Mouse (Mus musculus): ENCODE measurements around the gene Sat2.

The Sat2 gene

DNA sequence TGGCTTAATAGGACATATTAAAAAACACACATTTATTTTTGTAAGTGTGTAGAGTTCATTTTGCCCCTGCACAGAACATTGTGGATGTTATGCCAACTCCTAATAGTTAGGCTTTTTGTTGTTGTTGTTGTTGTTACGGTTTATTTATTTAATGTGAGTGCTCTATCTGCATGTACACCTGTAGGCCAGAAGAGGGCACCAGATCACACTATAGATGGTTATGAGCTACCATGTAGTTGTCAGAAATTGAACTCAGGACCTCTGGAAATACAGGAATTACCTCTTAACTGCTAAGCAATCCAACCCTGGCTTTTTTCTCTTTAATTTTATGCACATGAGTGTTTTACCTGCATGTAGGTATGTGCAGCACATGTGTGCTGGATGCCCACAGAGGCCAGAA, 8.0 kb downstream of the Sat2 start:
- no peak for ATAC-seq (ENCODE audit: insufficient number of reproducible peaks, low FRiP score, low TSS enrichment)

DNA sequence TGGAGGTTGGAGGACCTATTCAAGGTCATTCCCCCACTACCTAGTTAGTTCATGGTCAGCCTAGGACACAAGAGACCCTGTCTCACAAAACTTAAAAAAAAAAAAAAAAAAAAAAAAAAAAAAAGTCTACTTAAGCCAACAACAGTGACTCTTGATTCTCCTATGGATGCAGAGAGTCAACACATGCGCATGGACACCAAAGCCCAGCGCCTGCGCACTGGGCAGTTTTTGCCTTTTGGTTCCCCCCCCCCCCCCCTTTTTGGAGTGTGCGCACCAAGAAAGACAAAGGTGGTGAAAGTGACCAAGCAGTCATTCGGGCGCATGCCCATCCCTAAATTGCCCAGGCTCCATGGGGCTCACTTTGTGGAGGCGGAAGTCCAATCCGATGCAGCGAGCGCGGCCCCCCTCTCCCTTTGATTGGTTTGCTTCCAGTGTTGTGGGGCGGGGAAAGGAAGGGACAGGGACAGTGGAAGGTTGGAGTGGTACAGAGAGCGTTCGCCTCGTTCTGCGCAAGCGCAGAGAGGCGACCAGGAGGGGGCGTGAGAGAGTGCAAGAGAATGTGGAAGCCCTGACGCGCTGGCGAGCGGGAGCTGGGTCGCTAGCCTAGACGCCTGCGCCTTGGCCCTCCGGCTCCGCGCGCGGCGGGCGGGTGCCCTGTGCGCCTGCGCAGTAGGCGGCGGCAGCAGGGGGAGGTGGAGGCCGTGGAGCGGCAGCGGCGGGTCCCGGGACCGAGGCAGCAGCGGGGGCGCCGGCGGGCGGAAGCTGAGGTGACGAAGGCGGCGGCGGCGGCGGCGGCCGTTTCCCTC, 10.7 kb downstream of the Sat2 start, which contains the start of gene Fxr2:
Fxr2 (plus strand) TSS at position 707 of the 806 bp plus-strand sequence.
- ATAC-seq (ENCODE audit: insufficient number of reproducible peaks, low FRiP score, low TSS enrichment), result peak; percentile 97

DNA sequence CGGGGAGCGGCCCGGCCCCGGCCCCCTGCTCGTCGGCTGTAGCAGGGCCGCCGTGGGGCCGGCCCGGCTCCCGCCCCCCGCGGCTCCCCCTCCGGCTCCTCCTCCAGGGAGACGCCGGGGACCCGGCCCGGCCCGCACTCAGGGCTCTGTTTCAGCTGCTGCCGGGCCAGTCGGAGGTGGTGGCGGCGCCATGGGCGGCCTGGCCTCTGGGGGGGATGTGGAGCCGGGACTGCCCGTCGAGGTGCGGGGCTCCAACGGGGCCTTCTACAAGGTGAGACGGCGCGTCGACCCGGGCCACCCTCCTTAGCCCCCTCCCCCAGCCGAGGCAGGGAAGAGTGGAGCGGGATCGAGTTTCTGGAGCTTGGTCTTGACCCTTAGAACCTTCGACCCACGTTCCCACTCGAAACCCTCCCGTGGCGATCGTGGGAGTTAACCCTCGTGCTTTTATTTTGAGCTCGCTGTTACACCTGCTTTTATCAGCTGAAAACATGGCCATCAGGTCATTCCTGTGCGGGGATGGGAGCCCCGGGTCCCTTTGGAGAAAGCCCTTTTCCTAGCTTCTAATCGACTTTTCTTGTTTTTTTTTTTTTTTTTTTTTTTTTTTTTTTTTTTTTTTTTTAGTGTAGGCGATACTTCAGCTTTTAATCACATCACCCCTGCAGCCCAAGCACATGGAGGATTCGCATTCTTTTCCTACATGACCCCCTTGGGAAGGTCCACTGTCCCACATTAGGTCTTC, 11.5 kb downstream of the Sat2 start:
- no peak for ATAC-seq (ENCODE audit: insufficient number of reproducible peaks, low FRiP score, low TSS enrichment)

DNA sequence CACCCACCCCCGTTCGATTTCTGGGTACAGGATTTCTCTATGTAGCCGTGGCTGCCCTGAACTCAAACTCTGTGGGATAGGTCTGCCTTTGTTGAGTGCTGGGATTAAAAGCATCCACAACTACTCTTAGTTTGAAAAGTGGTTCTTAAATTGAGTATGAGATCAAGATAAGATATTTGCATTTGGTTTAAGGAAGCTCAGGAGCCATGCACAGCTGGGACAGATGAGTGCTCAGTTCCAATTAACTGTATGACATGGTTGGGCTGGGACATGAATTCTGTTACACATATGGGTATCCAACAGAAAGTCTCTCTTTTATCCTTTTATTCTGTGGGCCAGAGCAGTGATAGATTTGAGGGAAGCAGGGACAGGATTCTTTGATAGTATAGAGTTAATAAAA, 13.6 kb downstream of the Sat2 start:
- no peak for ATAC-seq (ENCODE audit: insufficient number of reproducible peaks, low FRiP score, low TSS enrichment)

DNA sequence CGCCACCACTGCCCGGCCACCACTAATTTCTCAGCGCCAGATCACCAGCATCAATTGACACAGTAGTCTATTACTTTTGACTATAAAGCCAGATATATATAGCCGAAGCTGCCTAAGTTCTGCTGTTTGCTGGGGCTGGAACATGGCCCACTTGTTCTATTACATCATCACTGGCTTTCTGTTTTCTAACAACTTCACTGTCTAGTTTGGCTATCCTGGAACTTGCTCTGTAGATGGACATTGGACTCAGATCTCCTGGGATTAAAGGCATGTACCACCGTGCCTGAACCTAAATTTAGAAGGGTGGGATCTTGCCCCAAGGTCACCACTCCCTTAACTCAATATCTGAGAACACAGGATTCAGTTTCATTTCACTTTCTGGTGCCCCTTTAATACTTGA, 24.0 kb downstream of the Sat2 start:
- no peak for ATAC-seq (ENCODE audit: insufficient number of reproducible peaks, low FRiP score, low TSS enrichment)

DNA sequence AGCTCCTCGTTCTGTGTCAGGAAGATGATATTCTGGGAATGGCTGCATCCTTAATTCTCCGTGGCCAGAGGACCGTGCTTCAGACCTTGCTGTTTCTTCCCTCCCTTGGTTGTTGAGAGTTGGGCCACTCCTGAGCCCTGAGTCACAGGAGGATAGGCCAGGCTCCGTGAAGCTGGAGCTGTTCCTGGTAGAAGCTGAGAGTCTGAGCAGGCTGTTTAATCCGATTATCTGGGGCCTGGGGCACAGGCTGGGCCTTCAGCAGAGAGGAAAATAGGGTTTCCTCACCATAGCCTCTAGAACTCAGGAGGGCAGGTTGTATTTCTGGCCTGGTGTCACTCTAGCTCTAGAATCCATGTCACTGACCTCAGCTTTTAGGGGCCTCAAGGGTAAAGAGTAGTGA, 31.6 kb downstream of the Sat2 start:
- no peak for ATAC-seq (ENCODE audit: insufficient number of reproducible peaks, low FRiP score, low TSS enrichment)

DNA sequence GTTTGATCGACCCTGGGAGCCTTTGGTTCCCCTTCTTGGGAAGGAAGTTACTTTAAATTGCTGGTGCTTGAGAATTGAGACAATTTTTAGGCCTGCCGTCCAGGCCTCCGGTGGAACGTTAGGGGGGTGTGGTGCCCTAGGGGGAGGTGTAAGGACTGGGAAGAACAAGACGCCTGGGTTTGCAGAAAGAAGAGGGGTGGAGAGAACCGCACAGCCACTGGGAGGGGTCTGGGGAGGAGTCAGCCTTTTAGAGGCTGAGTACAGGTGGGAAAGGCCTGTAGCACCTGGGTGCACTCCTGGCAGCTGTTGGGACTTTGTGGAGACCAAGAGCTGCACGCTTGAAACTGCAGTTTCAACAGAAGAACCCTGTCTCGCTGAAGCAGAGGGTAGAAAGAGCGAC, 32.9 kb downstream of the Sat2 start:
- no peak for ATAC-seq (ENCODE audit: insufficient number of reproducible peaks, low FRiP score, low TSS enrichment)

DNA sequence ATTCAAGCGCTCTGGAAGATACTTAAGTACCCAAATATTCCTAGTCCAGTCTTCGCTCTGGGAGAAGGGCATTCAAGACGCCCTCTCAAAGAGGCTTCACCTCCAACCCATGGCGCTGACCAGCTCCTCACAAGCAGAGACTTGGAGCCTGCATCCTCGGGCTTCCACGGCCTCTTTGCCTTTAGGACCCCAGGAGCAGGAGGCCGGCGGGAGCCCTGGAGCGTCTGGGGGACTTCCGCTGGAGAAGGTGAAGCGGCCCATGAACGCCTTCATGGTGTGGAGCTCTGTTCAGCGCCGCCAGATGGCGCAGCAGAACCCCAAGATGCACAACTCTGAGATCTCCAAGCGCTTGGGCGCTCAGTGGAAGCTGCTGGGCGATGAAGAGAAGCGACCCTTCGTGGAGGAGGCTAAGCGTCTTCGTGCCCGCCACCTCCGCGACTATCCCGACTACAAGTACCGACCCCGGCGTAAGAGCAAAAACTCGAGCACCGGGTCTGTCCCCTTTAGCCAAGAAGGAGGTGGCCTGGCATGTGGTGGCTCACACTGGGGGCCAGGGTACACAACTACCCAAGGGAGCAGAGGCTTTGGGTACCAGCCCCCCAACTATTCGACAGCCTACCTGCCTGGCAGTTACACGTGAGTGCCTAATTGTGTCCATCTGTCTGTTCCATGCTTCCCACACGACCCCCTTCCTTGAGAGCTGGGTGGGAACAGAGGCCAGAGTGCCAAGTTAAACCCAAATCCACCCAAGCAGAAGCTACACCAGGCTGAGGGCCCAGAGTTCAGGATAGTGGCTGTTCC, 33.6 kb downstream of the Sat2 start, which contains the start of gene Sox15:
Sox15 (plus strand) TSS at position 51 of the 801 bp plus-strand sequence.
- ATAC-seq (ENCODE audit: insufficient number of reproducible peaks, low FRiP score, low TSS enrichment), result 0 out of 2 replicates have a peak, but pooled peaks have one; percentile 56

DNA sequence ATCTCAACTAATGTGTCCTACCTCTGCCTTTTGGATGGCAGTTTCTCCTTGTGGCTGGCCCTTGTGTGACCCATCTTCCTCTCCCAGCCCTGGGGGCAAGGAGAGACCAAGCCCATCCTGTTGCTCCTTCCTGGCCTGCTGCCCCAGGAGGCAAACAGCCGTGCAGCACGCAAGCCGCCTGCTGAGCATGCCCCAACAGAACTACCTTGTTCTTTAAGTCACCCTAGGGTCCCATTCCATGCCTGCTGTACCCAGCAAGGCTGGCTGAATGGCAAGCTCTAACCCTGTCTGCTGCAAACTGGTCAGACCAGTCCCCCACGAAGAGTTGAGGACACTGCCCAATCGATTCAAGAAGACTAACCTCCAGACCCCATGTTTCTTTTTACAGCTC, 34.2 kb downstream of the Sat2 start:
- ATAC-seq (ENCODE audit: insufficient number of reproducible peaks, low FRiP score, low TSS enrichment), result no peak

DNA sequence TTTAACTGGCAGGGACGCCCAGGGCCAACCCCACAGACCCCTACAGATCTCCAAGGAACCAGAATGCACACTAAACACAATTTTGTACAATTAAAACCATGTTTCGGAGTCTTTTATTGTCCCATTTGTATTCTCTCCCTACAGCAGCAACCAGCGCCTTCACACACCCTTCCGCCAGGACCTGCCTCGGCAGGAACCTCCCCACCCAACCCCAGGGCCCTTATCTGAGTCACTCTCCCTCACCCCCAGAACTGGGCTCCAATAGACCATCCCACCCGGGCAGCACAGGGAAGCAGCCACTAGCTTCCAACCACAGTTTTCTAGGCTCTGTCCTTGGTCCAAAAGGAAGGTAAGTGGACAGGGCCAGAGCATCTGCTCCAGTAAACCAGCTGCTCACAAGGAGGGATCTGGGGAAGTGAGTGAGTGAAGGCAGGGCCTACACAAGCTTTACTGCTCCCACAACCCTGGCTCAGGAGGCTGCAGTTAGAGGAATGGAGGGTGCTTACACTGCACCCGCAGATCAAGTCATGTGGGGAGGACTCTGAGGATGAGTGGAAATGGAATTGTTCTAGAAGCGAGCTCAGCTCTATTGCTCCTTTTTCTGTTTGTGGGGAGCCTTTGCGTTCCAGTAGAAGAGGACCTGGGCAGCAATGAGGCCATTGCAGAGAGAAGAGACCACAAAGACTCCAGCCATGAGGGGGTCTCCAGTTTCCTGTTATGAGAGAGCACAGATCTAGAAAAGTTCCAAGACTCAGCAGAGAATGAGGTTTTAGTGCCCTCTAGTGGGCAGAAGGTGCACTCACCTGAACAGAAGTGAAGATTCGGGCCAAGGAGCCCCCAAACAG, 35.0 kb downstream of the Sat2 start:
- no peak for ATAC-seq (ENCODE audit: insufficient number of reproducible peaks, low FRiP score, low TSS enrichment)

DNA sequence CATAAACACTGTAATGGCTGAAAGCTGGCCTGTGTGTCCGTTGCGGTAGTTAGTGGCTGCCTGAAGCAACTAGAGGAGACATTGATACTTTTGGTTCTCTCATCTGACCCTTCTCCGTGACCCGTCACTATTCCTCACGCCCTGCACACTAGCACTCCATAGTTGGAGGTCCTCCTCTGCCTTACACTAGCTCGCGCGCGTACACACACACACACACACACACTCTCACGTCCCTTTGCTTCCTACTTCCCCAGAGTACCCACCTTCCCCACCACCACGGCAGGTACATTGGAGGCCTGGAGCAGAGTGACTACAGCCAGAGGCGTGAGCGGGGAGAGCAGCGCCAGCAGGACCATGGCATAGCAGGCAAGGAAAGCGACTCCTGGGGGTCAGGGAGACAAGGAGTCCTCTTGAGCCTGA, 35.6 kb downstream of the Sat2 start:
- no peak for ATAC-seq (ENCODE audit: insufficient number of reproducible peaks, low FRiP score, low TSS enrichment)

DNA sequence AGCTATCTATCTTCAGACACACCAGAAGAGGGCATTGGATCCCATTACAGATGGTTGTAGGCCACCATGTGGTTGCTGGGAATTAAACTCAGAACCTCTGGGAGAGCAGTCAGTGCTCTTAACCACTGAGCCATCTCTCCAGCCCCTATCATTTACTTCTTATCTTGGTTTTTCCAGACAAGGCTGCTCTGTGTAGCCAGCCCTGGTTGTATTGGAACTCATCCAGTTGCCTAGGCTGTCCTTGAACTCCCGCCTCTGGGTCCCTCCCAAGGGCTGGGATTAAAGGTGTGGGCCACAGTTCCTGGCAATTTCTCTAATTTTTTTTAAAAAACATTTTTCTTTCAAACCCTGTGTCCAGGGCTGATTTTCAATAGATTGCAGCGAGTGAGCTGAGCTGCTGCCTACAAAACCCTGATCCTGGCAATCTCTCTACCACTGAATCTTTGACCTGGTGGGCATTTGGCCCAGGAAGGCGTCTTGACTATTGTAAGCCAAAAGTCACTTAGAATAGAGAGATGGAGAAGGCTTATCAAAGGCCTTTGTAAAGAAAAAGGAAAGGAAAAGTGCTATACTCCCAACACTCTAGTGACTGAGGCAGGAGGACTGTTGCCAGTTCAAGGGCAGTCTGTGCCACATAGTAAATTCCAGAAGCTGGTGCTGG, 39.5 kb downstream of the Sat2 start:
- ATAC-seq (ENCODE audit: insufficient number of reproducible peaks, low FRiP score, low TSS enrichment), result no peak

DNA sequence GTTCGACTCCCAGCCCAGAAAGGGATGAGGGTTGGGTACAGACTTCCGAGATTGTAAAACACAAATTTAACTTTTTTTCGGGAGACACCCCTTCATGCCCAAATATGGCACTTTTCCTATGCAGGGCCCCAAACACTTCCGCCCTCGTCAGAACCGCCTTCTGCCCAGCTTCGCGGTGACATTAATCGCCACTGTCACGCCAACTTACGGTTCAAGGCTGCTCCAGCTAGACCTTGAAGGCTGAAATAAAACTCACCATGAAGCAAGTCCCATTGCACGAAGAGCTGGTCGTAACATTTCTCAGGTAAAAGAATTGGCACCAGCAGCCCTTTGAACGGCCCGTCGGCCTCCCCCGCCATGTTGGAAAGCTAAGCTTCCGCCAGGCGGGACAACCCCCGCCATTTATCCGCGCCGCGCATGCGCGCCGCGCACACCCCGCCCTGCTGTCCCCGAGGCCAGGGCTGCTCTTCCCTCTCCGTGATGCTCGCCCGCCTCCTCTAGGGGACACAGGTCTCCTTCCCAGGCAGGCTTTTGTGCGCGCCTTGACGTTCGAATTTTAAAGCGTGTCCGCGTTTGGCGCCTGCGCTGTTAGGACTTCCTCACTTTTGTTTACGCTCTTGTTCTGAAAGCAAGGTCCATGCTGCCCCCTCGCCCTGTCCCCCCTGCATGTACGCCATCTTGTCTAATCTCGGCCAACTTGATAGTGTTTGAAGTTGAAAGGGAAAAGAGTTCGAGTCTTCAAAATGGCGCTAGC, 40.6 kb downstream of the Sat2 start, which contains the start of gene Mpdu1:
Mpdu1 (minus strand) TSS at position 430 of the 754 bp plus-strand sequence.
- ATAC-seq (ENCODE audit: insufficient number of reproducible peaks, low FRiP score, low TSS enrichment), result peak; percentile 90

DNA sequence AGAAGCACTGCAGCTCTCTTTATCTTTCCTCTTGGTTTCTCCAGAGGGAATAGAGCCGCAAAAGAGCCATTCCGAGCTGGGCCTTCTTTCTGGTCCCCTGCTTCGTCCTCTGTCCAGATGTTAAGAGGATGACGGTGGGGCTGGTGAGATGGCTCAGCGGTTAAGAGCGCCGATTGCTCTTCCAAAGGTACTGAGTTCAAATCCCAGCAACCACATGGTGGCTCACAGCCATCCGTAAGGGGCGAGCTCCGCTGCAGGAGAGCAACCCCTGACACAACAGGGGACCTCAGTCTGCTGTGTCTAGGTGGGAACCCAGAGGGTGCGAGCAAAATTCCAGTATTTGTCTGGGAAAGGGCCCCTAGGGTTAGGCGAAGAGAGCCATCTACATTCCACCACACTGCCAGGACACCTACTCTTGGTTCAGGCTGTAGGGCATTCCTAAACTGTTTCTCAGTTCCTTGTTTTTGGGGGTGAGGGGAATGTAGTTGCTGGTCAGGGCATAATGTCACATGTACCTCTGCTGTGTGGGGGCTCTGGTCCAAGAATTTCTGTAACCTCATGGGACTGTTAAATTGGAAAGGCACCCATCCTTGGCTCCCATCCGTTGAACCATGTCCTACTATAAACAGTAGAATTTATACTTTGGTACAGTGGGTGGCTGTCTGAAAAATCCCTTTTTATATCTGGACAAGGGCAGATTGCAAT, 41.3 kb downstream of the Sat2 start:
- ATAC-seq (ENCODE audit: insufficient number of reproducible peaks, low FRiP score, low TSS enrichment), result no peak

DNA sequence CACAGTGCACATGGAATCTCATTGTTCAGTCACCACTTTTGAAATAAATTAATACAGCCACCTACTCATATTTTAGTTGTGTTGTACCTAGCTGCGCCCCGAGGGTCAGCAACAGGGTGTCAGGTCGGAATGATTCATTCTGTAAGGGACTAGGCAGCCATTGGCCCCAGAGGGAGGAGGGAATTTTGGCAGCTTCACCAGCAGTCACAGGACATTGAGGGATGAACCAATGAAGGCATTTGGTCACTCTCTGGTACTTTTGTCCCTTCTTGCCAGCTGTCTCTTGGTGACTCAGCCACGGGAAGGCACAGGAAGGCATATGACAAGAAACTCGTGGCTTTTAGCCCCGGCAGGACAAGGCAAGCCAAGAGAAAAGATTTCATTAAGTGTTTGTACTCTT, 42.0 kb downstream of the Sat2 start:
- no peak for ATAC-seq (ENCODE audit: insufficient number of reproducible peaks, low FRiP score, low TSS enrichment)

DNA sequence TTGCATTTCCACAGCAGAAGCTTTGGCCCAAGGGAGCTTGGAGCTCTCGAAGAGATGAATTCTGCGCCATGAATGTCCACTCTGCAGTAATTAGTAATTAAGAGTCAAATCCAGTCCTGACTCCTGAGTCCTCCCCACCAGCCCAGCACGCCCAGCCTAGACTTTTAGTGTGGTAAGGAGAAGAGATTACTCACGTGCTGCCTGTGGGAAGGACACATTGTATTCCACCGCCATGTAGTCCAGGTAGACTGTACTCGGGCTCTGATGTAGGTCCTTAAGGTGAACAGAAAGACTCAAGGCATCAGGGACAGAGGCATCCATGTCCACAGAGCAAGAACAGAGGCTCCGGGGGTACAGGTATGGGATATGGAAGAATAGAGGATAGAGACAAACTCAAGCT, 43.0 kb downstream of the Sat2 start:
- ATAC-seq (ENCODE audit: insufficient number of reproducible peaks, low FRiP score, low TSS enrichment), result no peak

DNA sequence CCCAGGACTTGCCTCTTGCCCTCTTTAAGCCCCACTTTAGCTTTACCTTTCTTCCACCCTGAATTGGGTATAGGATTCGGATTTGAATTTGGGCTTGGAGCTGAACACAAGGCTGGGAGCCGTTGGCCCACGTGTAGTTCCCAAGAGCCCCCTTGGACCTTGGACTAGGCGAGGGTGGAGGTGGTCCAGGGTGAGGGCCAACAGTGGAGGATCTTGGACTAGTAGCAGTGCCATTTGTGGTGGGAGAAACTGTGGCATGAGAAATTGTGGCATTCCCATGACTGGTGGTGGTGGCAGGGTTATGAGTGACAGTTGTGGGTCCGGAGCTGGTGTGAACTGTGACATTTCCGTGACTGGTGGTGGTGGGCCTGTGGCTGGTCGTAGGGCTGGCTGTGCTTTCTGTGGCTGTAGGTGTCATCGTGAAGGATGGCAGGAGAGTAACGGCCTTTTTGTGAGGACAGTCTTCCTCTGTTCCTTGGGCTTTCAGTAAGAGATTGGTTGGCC, 43.7 kb downstream of the Sat2 start:
- no peak for ATAC-seq (ENCODE audit: insufficient number of reproducible peaks, low FRiP score, low TSS enrichment)

Measured in cerebellum, adult (tissue).